8 mouse cellular contexts compared by ENCODE assay signal in the genomic region with DNA sequence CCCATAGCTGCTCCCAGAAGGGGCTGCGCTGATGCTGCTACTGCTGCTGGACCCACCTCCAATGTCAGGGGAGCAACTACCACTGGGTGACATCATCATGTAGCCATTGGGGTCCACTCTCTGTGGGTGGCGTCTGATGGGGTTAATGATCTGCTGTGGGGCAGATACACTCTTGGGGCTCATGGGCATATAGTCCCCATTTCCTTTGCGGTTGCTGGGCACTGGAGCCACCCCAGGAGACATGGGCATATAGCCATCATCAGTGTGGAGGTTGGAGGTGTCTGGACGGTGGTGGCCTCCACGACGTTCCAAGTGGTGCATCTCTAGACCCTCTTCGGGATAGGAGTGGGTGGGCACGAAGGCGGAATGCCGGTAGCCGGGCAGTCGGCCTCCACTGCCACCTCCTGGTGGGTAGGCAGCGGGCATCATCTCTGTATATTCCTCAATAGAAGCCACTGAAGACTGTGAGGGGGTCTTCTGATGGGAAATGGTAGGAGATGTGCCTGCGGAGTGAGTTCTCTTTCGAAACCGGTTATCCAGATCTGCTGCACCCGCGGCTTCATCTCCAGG. TPM values are rescaled to one million over a fixed set of nuclear protein-coding genes. Genes with fewer than 3 reads are reported as not detected.
DNase-seq lines count a peak whose midpoint lies in the region; ATAC-seq lines count a peak whose summit lies in the region.

No protein-coding gene starts in this region.

- H3K4me2 ChIP-seq in liver, embryonic 11.5 days = peak overlapping the region; percentile 71
- H3K4me2 ChIP-seq in embryonic facial prominence, embryonic 15.5 days (replicated peaks) = peak overlapping the region; percentile 69
- H3K4me2 ChIP-seq in heart, embryonic 16.5 days (ENCODE audit: low read depth, low read length) = peak overlapping the region; percentile 79
- H3K4me2 ChIP-seq in liver, embryonic 12.5 days = 0 out of 2 replicates have a peak overlapping the region, but pooled peaks have one; percentile 32

- ATAC-seq in liver, embryonic 11.5 days (replicated peaks; ENCODE audit: low FRiP score) = no peak
- no peak for ATAC-seq in embryonic facial prominence, embryonic 15.5 days (ENCODE audit: insufficient number of reproducible peaks, low FRiP score, low TSS enrichment, low read depth)
- ATAC-seq in heart, embryonic 16.5 days (replicated peaks; ENCODE audit: extremely low read depth, insufficient read depth, low FRiP score) = no peak
- ATAC-seq in liver, embryonic 12.5 days = no peak
- no peak for ATAC-seq in inflammation-experienced regulatory T-cells, adult 6 months

- H3K9me3 ChIP-seq in liver, embryonic 11.5 days (ENCODE audit: control insufficient read depth, low read length) = no peaks in the 10 kb centered on the region
- no peaks in the 10 kb centered on the region for H3K9me3 ChIP-seq in embryonic facial prominence, embryonic 15.5 days (replicated peaks)
- no peaks in the 10 kb centered on the region for H3K9me3 ChIP-seq in heart, embryonic 16.5 days (replicated peaks; ENCODE audit: control insufficient read depth, low read length)
- no peaks in the 10 kb centered on the region for H3K9me3 ChIP-seq in liver, embryonic 12.5 days (replicated peaks)

- no peak overlapping the region for H3K27ac ChIP-seq in liver, embryonic 11.5 days (ENCODE audit: low read depth, low read length)
- no peak overlapping the region for H3K27ac ChIP-seq in embryonic facial prominence, embryonic 15.5 days (replicated peaks)
- H3K27ac ChIP-seq in heart, embryonic 16.5 days (ENCODE audit: low read length) = no peak overlapping the region
- no peak overlapping the region for H3K27ac ChIP-seq in liver, embryonic 12.5 days

- no peak overlapping the region; the same call in 1 of the 2 replicates for H3K4me3 ChIP-seq in liver, embryonic 11.5 days (ENCODE audit: low read depth, low read length)
- peak overlapping the region; percentile 63 for H3K4me3 ChIP-seq in embryonic facial prominence, embryonic 15.5 days (replicated peaks)
- H3K4me3 ChIP-seq in heart, embryonic 16.5 days (ENCODE audit: low read length) = peak overlapping the region; percentile 66
- H3K4me3 ChIP-seq in liver, embryonic 12.5 days = no peak overlapping the region

- H3K36me3 ChIP-seq in liver, embryonic 11.5 days (ENCODE audit: control insufficient read depth, insufficient read depth, low read length) = peaks cover 8% of the 10 kb centered on the region
- H3K36me3 ChIP-seq in embryonic facial prominence, embryonic 15.5 days = peaks cover 10% of the 10 kb centered on the region; the same call in 1 of the 2 replicates
- no peaks in the 10 kb centered on the region for H3K36me3 ChIP-seq in heart, embryonic 16.5 days (ENCODE audit: control insufficient read depth, insufficient read depth)
- peaks cover 16% of the 10 kb centered on the region for H3K36me3 ChIP-seq in liver, embryonic 12.5 days

- no peak overlapping the region for H3K9ac ChIP-seq in liver, embryonic 11.5 days (ENCODE audit: low read depth, low read length)
- no peak overlapping the region for H3K9ac ChIP-seq in embryonic facial prominence, embryonic 15.5 days
- peak overlapping the region; percentile 90 for H3K9ac ChIP-seq in heart, embryonic 16.5 days (ENCODE audit: low read length)
- H3K9ac ChIP-seq in liver, embryonic 12.5 days = no peak overlapping the region

- H3K27me3 ChIP-seq in liver, embryonic 11.5 days (replicated peaks; ENCODE audit: control insufficient read depth, insufficient read depth, low read length) = peaks cover 70% of the 10 kb centered on the region
- no peaks in the 10 kb centered on the region for H3K27me3 ChIP-seq in embryonic facial prominence, embryonic 15.5 days
- no peaks in the 10 kb centered on the region for H3K27me3 ChIP-seq in heart, embryonic 16.5 days (ENCODE audit: control insufficient read depth, insufficient read depth, low read length)
- H3K27me3 ChIP-seq in liver, embryonic 12.5 days (replicated peaks) = peaks cover 82% of the 10 kb centered on the region

- DNase-seq in liver, embryonic 11.5 days (ENCODE audit: low spot score) = no peak
- no peak for DNase-seq in liver
- DNase-seq in urinary bladder, postnatal 10 days (ENCODE audit: low spot score) = no peak
- DNase-seq in B cell, adult 2 months = no peak

- peaks cover 3% of the 10 kb centered on the region; the same call in 1 of the 2 replicates for H3K4me1 ChIP-seq in liver, embryonic 11.5 days (replicated peaks; ENCODE audit: control insufficient read depth, insufficient read depth, low read length)
- peaks cover 50% of the 10 kb centered on the region for H3K4me1 ChIP-seq in embryonic facial prominence, embryonic 15.5 days
- peaks cover 23% of the 10 kb centered on the region for H3K4me1 ChIP-seq in heart, embryonic 16.5 days (ENCODE audit: control insufficient read depth, insufficient read depth, low read length)
- peaks cover 16% of the 10 kb centered on the region for H3K4me1 ChIP-seq in liver, embryonic 12.5 days

- WGBS in liver, embryonic 11.5 days = 85% methylated on average over 18 of the region's 18 CpGs
- WGBS in embryonic facial prominence, embryonic 15.5 days = 87% methylated on average over 18 of the region's 18 CpGs
- 71% methylated on average over 18 of the region's 18 CpGs for WGBS in heart, embryonic 16.5 days
- WGBS in liver, embryonic 12.5 days (ENCODE audit: insufficient replicate concordance) = 78% methylated on average over 18 of the region's 18 CpGs

RNA-seq across cellular contexts. Expression of a gene that starts 2.7 kb away (rescaled TPM):
- polyA plus RNA-seq in liver, embryonic 11.5 days (2014; fragmentation: Nextera tagmentation; extraction: Ambion mirVana) = 3.6 and 4.1 TPM in 2 replicates
- 10.8 and 12.0 TPM in 2 replicates for polyA plus RNA-seq in embryonic facial prominence, embryonic 15.5 days (2015; fragmentation: Nextera tagmentation; extraction: Ambion mirVana)
- 8.2 and 9.4 TPM in 2 replicates for polyA plus RNA-seq in heart, embryonic 16.5 days (2015; fragmentation: Nextera tagmentation; extraction: Ambion mirVana)
- polyA plus RNA-seq in liver, embryonic 12.5 days (2016; fragmentation: Nextera tagmentation; extraction: Ambion mirVana) = 1.8 and 1.9 TPM in 2 replicates
- polyA plus RNA-seq in inflammation-experienced regulatory T-cells, adult 6 months (2017; shearing (Covaris generic)) = not detected

RNA-seq across cellular contexts. Expression of a gene that starts 27.7 kb away (rescaled TPM):
- 10.9 and 12.1 TPM in 2 replicates for polyA plus RNA-seq in liver, embryonic 11.5 days (2014; fragmentation: Nextera tagmentation; extraction: Ambion mirVana)
- polyA plus RNA-seq in embryonic facial prominence, embryonic 15.5 days (2015; fragmentation: Nextera tagmentation; extraction: Ambion mirVana) = 9.1 and 10.3 TPM in 2 replicates
- polyA plus RNA-seq in heart, embryonic 16.5 days (2015; fragmentation: Nextera tagmentation; extraction: Ambion mirVana) = 8.9 and 10.3 TPM in 2 replicates
- polyA plus RNA-seq in liver, embryonic 12.5 days (2016; fragmentation: Nextera tagmentation; extraction: Ambion mirVana) = 11.8 and 13.3 TPM in 2 replicates
- polyA plus RNA-seq in inflammation-experienced regulatory T-cells, adult 6 months (2017; shearing (Covaris generic)) = 10 to 100 TPM; 15.3 to 21.5 (median 20.5) TPM

RNA-seq across cellular contexts. Expression of a gene that starts 55.6 kb away (rescaled TPM):
- 12.1 and 12.6 TPM in 2 replicates for polyA plus RNA-seq in liver, embryonic 11.5 days (2014; fragmentation: Nextera tagmentation; extraction: Ambion mirVana)
- 34.4 and 38.8 TPM in 2 replicates for polyA plus RNA-seq in embryonic facial prominence, embryonic 15.5 days (2015; fragmentation: Nextera tagmentation; extraction: Ambion mirVana)
- polyA plus RNA-seq in heart, embryonic 16.5 days (2015; fragmentation: Nextera tagmentation; extraction: Ambion mirVana) = 31.6 and 33.8 TPM in 2 replicates
- 4.0 and 4.5 TPM in 2 replicates for polyA plus RNA-seq in liver, embryonic 12.5 days (2016; fragmentation: Nextera tagmentation; extraction: Ambion mirVana)
- polyA plus RNA-seq in inflammation-experienced regulatory T-cells, adult 6 months (2017; shearing (Covaris generic)) = not detected

Comparison
In these comparisons a context has a peak if more than half of its experiments do, and no peak if none do; other contexts are left out.
1. H3K4me3 ChIP-seq: peak in embryonic facial prominence, embryonic 15.5 days (single experiment) and heart, embryonic 16.5 days (single experiment); none in liver, embryonic 11.5 days (single experiment) and liver, embryonic 12.5 days (single experiment).
2. Peak in every context shown above with its lines, with median percentiles within 50 percentile points of each other: H3K4me2 ChIP-seq.